Mouse (Mus musculus) megakaryocyte, embryonic 14.5 days (primary cell): Measurements from ENCODE around the gene Rcor1.

Experiments
- FLI1 ChIP-seq: IDR thresholded peaks from 2 replicates; pipeline ENCODE4 v1.6.1; 2012; ENCODE audit warnings: low read length, inconsistent platforms, mixed read lengths
- GATA1 ChIP-seq: IDR thresholded peaks from 3 replicates; pipeline ENCODE4 v1.6.1; 2012; ENCODE audit warnings: mixed read lengths, low read length, inconsistent platforms, borderline replicate concordance

GRCm38 (mm10) chr12:111042365-111042764 lies 3.2 kb downstream of the Rcor1 start:
- TF ChIP-seq GATA1 (no peak), FLI1 (no peak)
